Mouse (Mus musculus) liver, adult 2 months (tissue): ENCODE data around the gene Wdr13. TPM values are rescaled to one million over a fixed set of nuclear protein-coding genes. Genes with fewer than 3 reads are reported as not detected.
"Not testable (repeated sequence)": the region's sequence is repeated elsewhere in the genome, so short reads cannot be mapped to it uniquely, and the experiment has no call there.

ENCODE experiments used
- DNase-seq: peaks from one replicate; pipeline ENCODE4 v3.0.0-alpha.2; 2011; ENCODE audit warnings: low read depth, low spot score; ENCODE audit errors: extremely low read depth
- H3K27ac ChIP-seq: fragments of 200-500 bp; replicated peaks from 2 replicates; pipeline ENCODE4 v1.5.1; 2012; ENCODE audit warnings: low read depth, mild to moderate bottlenecking, control low read depth, inconsistent platforms, low read length; ENCODE audit not compliant: insufficient read depth
- H3K27me3 ChIP-seq: fragments of 200-500 bp; 2 replicates; pipeline ENCODE4 v1.6.1; 2012; ENCODE audit warnings: mild to moderate bottlenecking, moderate library complexity, low read length, inconsistent platforms; ENCODE audit not compliant: control insufficient read depth, insufficient read depth
- H3K36me3 ChIP-seq: fragments of 200-500 bp; 2 replicates; pipeline ENCODE4 v1.6.1; 2012; ENCODE audit warnings: low read length, inconsistent platforms; ENCODE audit not compliant: control insufficient read depth, insufficient read depth
- H3K4me1 ChIP-seq: fragments of 200-500 bp; 2 replicates; pipeline ENCODE4 v1.6.1; 2011; ENCODE audit warnings: low read length; ENCODE audit not compliant: control insufficient read depth, insufficient read depth
- H3K4me3 ChIP-seq: fragments of 200-500 bp; 2 replicates; pipeline ENCODE4 v1.5.1; 2011; ENCODE audit warnings: low read depth, mild to moderate bottlenecking, control low read depth, low read length, moderate library complexity; ENCODE audit not compliant: insufficient read depth
- H3K79me2 ChIP-seq: fragments of 200-500 bp; 2 replicates; pipeline ENCODE4 v1.6.1; 2012; ENCODE audit warnings: inconsistent platforms, mild to moderate bottlenecking, low read length, moderate library complexity; ENCODE audit not compliant: control insufficient read depth, insufficient read depth
- H3K9ac ChIP-seq: fragments of 200-500 bp; 2 replicates; pipeline ENCODE4 v1.6.1; 2012; ENCODE audit warnings: low read depth, mild to moderate bottlenecking, control low read depth, inconsistent platforms, low read length
- CTCF ChIP-seq: fragments of 200-500 bp; IDR thresholded peaks from 2 replicates; pipeline ENCODE4 v1.5.1; 2011; ENCODE audit warnings: low read depth, low read length, control low read depth
- POLR2A ChIP-seq: fragments of 200-500 bp; IDR thresholded peaks from 2 replicates; pipeline ENCODE4 v1.6.1; 2011; ENCODE audit warnings: low read length, control low read depth; ENCODE audit not compliant: insufficient read depth; ENCODE audit errors: extremely low read depth
- WGBS: fragments of 180-500 bp; shearing (Covaris S2); methylation state at CpG from one replicate; pipeline ENCODE4 v1.1.7; 2018; 5-methylcytosine and 5-hydroxymethylcytosine counted together
- polyA plus RNA-seq: library from polyadenylated mRNA; depleted of rRNA; stranded (reverse); fragments of >200 nt; gene quantifications from 2 replicates; pipeline ENCODE4 v1.2.3, GENCODE M21; 2012
- total RNA-seq: library from RNA; depleted of rRNA; stranded (reverse); fragments of >200 nt; gene quantifications from 2 replicates; pipeline ENCODE4 v1.2.3, GENCODE M21; 2014

Wdr13 gene
- total and polyA plus RNA-seq, 2 experiments = 16.7 to 49.8 TPM

GRCm38 (mm10) chrX:8101017-8101416 lies 31.7 kb downstream of the Wdr13 start:
- H3K79me2 ChIP-seq = no peaks in the 10 kb centered on the region
- TF ChIP-seq CTCF (no peak), POLR2A (no peak)
- H3K4me3 ChIP-seq = no peak overlapping the region
- H3K4me1 ChIP-seq = peaks cover 1% of the 10 kb centered on the region; the same call in 1 of the 2 replicates
- no peaks in the 10 kb centered on the region for H3K27me3 ChIP-seq
- H3K9ac ChIP-seq = no peak overlapping the region
- DNase-seq = no peak
- no peaks in the 10 kb centered on the region for H3K36me3 ChIP-seq
- no peak overlapping the region for H3K27ac ChIP-seq
- WGBS = 60% methylated on average over 3 of the region's 3 CpGs

DNA sequence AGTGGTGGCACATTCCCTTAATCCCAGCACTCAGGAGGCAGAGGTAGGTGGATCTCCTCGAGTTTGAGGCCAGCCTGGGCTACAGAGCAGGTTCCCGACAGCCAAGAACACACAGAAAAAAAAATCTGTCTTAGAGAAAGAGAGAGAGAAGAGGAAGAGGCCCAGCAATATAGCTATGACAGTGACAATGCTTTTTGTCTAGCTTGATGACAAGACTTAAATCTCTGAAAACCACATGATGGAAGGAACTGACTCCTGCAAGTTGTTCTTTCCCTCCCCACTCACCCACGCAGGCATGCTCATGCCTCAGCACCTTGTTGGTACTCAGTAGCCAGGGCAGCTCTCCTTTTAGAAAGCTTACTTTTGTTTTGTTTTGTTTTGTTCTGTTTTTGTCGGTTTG lies 33.3 kb downstream of the Wdr13 start:
- WGBS = 36% methylated on average over 4 of the region's 4 CpGs
- H3K9ac ChIP-seq = no peak overlapping the region
- no peaks in the 10 kb centered on the region for H3K36me3 ChIP-seq
- no peak for TF ChIP-seq POLR2A
- peaks cover 4% of the 10 kb centered on the region; the same call in 1 of the 2 replicates for H3K4me1 ChIP-seq
- H3K27ac ChIP-seq = no peak overlapping the region
- H3K79me2 ChIP-seq = no peaks in the 10 kb centered on the region
- no peaks in the 10 kb centered on the region for H3K27me3 ChIP-seq
- H3K4me3 ChIP-seq = no peak overlapping the region
- DNase-seq = no peak

DNA sequence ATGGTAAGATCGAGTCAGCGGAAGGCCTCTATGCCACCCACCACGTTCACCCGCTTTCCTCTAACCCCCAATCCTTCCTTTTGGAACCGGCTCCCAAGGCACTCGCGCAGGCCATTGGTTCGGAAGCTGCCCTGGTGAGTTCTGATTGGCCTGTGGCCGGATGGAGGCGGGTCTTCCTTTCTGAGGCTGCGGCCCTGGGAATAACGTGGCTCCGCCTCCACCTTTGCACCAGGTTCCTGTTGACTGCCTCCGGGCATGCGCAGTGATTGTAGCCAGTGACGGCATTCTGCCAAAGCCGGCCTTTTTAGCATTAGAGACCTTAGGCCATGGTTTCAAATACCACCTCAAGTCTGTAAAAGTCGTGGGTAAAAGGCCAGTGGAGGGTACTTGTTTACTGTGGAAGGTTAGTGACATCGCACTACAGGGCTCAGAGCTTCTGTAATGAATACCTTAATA lies 35.9 kb downstream of the Wdr13 start:
- Histone ChIP-seq H3K27ac (peak overlapping the region; percentile 64), H3K4me1 (peaks cover 4% of the 10 kb centered on the region; the same call in 1 of the 2 replicates), H3K36me3 (no peaks in the 10 kb centered on the region), H3K79me2 (no peaks in the 10 kb centered on the region), H3K4me3 (peak overlapping the region; percentile 29; the same call in 1 of the 2 replicates), H3K9ac (peak overlapping the region; percentile 62; the same call in 1 of the 2 replicates), H3K27me3 (no peaks in the 10 kb centered on the region)
- no peak for TF ChIP-seq POLR2A
- TF ChIP-seq CTCF = no peak
- DNase-seq = peak; percentile 90
- WGBS = under 1% methylated on average over 19 of the region's 19 CpGs

GRCm38 (mm10) chrX:8096068-8096786 lies 36.5 kb downstream of the Wdr13 start:
- H3K79me2 ChIP-seq, H3K36me3 ChIP-seq, H3K4me1 ChIP-seq, H3K27me3 ChIP-seq, DNase-seq: not testable (repeated sequence)
- Histone ChIP-seq H3K27ac (peak overlapping the region; percentile 64), H3K9ac (peak overlapping the region; percentile 62; the same call in 1 of the 2 replicates), H3K4me3 (peak overlapping the region; percentile 51; the same call in 1 of the 2 replicates)
- WGBS = 2% methylated on average over 20 of the region's 48 CpGs

DNA sequence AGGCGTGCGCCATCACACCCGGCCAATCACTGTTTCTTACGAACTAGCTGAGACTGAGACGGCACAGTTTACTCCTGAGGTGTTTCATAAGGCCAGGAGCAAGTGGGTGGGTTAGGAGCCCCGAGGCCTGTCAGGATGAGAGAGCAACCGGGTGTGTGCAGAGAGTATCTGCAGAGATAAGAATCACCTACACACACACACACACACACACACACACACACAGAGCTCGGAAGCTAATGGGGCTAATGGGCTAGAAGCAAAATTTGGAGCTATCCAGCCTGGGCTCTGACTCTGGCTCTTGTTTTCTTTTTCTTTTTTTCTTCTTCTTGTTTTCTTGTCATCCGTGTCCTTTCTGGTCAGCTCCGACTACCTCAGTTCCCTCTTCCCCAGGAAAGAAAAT lies 37.1 kb downstream of the Wdr13 start:
- Histone ChIP-seq H3K9ac (no peak overlapping the region), H3K27me3 (no peaks in the 10 kb centered on the region)

GRCm38 (mm10) chrX:8090954-8091347 lies 41.7 kb downstream of the Wdr13 start:
- H3K79me2 ChIP-seq, H3K27ac ChIP-seq: not testable (repeated sequence)
- 93% methylated on average over 5 of the region's 5 CpGs for WGBS

More for the DNA sequence above, 37.1 kb downstream of the Wdr13 start:
- Histone ChIP-seq H3K79me2 (no peaks in the 10 kb centered on the region), H3K4me3 (no peak overlapping the region), H3K27ac (no peak overlapping the region), H3K36me3 (no peaks in the 10 kb centered on the region), H3K4me1 (peaks cover 4% of the 10 kb centered on the region; the same call in 1 of the 2 replicates)
- no peak for DNase-seq
- 67% methylated on average over 9 of the region's 10 CpGs for WGBS
- TF ChIP-seq POLR2A (no peak), CTCF (no peak)

More at GRCm38 (mm10) chrX:8090954-8091347, 41.7 kb downstream of the Wdr13 start:
- H3K9ac ChIP-seq, H3K4me3 ChIP-seq, H3K27me3 ChIP-seq, DNase-seq, H3K36me3 ChIP-seq, H3K4me1 ChIP-seq: not testable (repeated sequence)
